Mouse (Mus musculus) monocyte, adult 2 months (primary cell): ENCODE measurements around the gene Nfam1.

Experiments used
- DNase-seq, 2 experiments: peaks; one replicate each; pipeline ENCODE4 v3.0.0; 2022; ENCODE audit warnings: low spot score in 2 of 2, low read depth in 1 of 2

The Nfam1 gene

GRCm38 (mm10) chr15:83038812-83039211, 5.7 kb upstream of the Nfam1 start:
- DNase-seq, result no peak

GRCm38 (mm10) chr15:83037755-83038483, 4.8 kb upstream of the Nfam1 start:
- peak; percentile 54 to 83 for DNase-seq

GRCm38 (mm10) chr15:83036900-83037519, 3.9 kb upstream of the Nfam1 start:
- DNase-seq, result no peak

- peak; percentile 30 to 69 for DNase-seq
Observed at GRCm38 (mm10) chr15:83036089-83036488, 3.0 kb upstream of the Nfam1 start.

GRCm38 (mm10) chr15:83034275-83034977, 1.3 kb upstream of the Nfam1 start:
- DNase-seq, result no peak

- DNase-seq, result no peak
Observed at GRCm38 (mm10) chr15:83030884-83031283, 2.2 kb downstream of the Nfam1 start.

GRCm38 (mm10) chr15:83029725-83030718, 3.1 kb downstream of the Nfam1 start:
- no peak for DNase-seq

- no peak for DNase-seq
Observed at GRCm38 (mm10) chr15:83026129-83026528, 7.0 kb downstream of the Nfam1 start.

GRCm38 (mm10) chr15:83025041-83025760, 7.9 kb downstream of the Nfam1 start:
- no peak for DNase-seq

- no peak for DNase-seq
Observed at GRCm38 (mm10) chr15:83022947-83023346, 10.2 kb downstream of the Nfam1 start.

GRCm38 (mm10) chr15:83010990-83011664, 22.0 kb downstream of the Nfam1 start:
- DNase-seq, result no peak

- no peak for DNase-seq
Observed at GRCm38 (mm10) chr15:83010423-83010822, 22.7 kb downstream of the Nfam1 start.

- peak; percentile 81 to 88 for DNase-seq
Observed at GRCm38 (mm10) chr15:83009532-83009931, 23.6 kb downstream of the Nfam1 start.

GRCm38 (mm10) chr15:83008761-83009423, 24.2 kb downstream of the Nfam1 start:
- DNase-seq, result peak in 1 of 2 experiments; percentile 65

- no peak for DNase-seq
Observed at GRCm38 (mm10) chr15:83007346-83007920, 25.7 kb downstream of the Nfam1 start.

GRCm38 (mm10) chr15:83002665-83003548, 30.2 kb downstream of the Nfam1 start:
- DNase-seq, result no peak

- peak in 1 of 2 experiments; percentile 27 for DNase-seq
Observed at GRCm38 (mm10) chr15:82998811-82999221, 34.3 kb downstream of the Nfam1 start.

- no peak for DNase-seq
Observed at GRCm38 (mm10) chr15:82996431-82996830, 36.7 kb downstream of the Nfam1 start.
